Mouse (Mus musculus): ENCODE data around the gene 1700088E04Rik.

Gene 1700088E04Rik

DNA sequence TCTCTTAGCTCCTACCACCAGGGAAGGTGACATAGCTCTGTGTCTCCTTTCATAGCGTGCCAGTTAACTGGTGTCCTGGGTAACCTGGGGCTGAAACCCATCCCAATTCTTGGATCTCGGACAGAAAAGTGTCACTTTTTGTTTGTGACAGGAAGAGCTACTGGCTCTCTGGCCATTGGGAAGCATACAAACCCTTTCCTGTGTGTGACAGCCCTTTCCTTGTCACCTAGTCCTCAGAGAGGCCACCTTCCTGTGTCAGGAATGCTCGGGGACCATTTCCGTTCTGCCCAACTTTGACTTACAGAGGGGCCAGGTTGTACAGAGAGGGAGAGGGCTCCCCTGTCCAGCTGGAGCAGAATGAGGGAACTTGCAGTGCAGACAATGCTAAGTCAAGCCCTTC, 41.6 kb downstream of the 1700088E04Rik start:
- DNase-seq (ENCODE audit: low read depth, low spot score): no peak

DNA sequence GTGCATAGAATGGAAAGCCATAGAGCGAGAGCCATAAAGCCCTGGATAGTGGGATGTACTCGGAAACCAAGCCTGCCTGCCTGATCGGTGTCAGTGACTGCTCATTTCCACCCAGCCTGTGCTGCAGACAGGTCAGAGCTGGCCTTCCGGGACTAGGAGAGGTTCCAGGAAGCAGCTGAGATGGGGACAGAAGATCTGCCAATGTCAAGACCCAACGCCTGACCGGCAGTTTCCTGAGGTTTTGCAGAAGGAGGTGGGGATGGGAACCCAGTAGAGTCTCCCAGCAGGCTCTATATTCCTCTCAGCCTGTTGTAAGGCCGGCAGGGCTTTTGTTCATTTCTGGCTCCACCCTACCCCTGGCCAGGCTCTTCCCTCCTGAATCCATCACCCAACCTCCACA, 42.2 kb downstream of the 1700088E04Rik start:
- DNase-seq (ENCODE audit: low read depth, low spot score): no peak

DNA sequence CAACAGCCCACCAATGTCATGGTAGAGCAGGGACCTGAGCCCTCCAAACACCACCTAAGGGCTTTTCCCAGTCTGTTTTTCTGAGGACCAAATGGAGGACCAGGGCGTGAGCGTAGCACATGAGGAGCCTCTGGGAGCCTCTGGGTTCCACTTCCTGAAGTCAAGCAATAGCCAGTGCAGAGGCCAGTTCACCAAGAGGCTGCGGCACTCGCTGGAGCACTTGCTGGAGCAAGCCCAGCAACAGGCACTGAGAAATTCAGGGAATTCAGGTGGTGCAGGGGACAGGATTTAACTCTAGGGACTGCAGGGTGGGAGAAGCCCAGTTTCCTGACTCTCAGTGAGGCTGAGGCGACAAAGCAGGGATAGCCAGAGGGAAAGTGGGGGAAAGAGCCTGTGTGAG, 42.8 kb downstream of the 1700088E04Rik start:
- DNase-seq (ENCODE audit: low read depth, low spot score): no peak

DNA sequence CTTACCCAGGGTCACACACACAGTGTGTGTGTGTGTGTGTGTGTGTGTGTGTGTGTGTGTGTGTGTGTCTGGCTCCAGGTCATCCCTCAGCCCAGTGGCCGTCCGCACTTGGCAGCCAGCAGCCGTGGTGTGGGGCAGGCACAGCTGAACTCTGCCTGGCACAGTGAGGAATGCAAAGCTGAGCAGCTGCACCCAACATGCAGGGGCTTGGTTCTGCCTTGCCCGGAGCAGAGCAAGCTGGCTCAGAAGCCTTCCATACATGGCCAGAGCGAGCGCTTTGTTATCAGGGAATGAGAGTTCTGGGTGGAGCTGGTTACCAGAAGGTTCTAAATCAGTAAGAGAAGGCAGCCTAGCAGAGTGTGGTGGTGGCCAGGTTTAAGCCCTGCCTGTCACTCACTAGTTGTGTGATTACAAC, 43.4 kb downstream of the 1700088E04Rik start:
- no peak for DNase-seq (ENCODE audit: low read depth, low spot score)

DNA sequence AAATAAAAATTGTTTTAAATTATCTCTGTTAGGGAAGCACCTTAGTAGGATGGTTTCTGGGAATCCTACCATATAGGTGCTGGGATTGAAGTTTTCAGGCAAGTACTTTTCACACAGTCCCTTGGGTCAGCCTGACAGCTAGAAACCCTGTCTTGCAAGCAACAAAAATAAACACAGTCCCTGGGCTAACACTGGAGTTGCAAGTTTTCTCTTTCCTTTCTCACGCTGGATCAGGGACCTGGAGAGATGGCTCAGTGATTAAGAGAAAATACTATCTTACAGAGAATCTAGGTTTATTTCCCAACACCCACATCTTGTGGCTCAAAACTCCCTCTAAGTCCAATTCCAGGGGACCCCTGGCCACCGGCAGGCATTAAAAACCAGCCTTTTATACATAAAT, 43.9 kb downstream of the 1700088E04Rik start:
- DNase-seq (ENCODE audit: low read depth, low spot score): no peak

DNA sequence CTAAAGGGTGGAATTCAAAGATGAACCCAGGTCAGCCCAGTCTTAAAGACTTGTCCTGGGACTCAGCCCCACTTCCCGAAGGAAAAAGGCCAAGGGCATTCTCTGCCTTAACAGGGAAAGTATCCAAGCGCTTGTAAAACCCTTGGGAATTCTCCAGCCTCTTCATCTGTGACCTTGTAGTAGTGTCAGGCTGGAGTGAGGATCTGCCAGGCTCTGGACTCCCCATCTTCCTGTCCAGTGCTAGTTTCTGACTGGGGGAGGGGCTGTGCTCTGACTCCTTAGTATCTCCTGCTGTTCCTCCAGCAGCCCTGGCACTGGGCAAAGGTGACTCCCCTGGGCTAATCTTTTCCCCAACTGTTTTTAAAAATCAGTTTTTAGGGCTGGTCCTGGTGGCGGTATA, 44.5 kb downstream of the 1700088E04Rik start:
- DNase-seq (ENCODE audit: low read depth, low spot score): no peak

DNA sequence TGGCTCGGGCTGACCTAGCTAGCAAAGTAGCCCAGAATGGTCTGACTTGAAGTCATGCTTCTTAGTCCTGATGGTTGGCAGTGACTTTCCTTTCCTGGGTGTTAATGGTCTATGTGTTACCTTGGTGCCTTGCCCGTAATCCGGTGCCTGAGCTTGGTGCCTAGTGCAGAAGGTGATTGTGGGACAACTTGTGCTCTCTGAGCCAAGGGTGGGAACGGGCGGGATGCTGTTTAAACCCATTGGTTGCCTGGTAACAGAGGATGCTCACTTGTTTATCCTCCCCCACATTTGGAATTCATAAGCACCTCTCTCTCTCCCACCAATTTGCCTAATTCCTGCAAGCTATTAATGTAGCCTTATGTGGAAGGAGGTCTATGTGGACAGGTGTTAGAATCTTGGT, 45.6 kb downstream of the 1700088E04Rik start:
- DNase-seq (ENCODE audit: low read depth, low spot score): no peak

DNA sequence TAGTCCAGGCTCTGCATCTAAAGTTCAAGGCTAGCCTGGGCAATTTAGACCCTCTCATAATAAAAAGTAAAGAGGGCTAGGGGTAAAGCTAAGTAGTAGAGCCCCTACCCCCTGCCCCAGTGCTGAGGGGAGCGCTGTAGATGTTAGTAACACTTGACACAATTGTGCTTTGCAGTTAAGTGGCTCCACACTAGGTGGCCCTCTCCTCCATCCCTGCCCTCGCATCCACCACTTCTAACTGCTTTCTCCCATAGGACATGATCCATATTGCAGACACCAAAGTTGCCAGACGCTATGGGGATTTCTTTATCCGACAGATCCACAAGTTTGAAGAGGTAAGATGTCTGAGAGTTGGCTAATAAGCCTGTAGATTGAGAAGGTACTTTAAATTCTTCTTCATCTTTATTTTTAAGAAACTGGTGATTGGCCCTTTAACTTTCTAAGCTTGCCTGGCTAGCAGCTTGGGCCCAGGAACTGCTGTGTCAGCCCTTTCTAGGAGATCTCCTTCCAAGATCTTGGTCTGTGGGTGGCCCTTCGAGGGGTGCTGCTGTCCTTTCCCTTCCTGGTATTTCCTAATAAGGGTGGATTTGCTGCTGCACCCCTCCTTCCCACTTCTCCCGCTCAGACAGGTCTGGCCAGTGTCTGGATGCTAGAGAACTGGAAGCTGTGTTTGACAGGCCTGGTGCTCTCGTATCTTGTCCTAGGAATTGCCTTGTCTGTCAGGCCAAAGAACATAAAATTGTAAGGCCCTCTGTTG, 47.8 kb downstream of the 1700088E04Rik start:
- DNase-seq (ENCODE audit: low read depth, low spot score): no peak

DNA sequence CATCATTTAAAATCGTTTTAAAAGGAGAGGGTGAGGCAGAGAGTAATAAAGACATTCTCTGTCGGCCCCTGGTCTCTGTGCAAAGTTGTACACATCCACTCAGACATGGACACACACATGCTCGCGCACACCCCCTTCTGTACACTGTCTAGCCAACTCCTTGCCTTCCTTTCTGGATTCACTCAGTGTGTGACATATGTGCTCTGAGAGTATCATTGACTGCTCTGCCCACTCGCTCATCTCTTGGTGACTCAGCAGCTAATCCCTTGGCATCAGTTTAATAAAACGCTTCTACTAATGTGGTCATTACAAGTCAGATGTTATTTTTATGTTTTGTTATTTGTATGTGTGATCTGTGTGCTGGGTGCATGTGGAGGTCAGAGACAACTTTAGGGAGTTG, 48.8 kb downstream of the 1700088E04Rik start:
- DNase-seq (ENCODE audit: low read depth, low spot score): no peak

DNA sequence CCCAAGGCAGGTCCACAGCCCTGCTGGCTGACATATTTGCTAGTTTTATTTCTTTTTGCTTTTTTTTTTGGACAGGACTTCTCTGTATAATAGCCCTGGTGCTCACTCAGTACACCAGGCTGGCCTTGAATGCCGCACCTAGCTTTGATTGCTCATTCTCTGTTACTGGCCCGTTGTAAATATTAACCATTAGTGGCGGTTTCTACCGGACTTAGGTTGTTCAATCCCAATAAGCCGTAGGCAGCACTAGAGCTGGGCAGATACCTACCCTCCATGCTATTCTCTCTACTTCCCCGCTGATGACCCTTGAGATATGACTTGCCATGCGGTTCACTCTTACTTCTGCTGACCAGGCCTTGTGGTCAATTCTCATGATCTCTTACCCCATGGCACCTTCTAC, 61.5 kb downstream of the 1700088E04Rik start:
- DNase-seq (ENCODE audit: low read depth, low spot score): no peak
